Mouse (Mus musculus) limb, embryonic 10.5 days (tissue): ENCODE results near the gene I0C0044D17Rik. TPM values are rescaled to one million over a fixed set of nuclear protein-coding genes. Genes with fewer than 3 reads are reported as not detected.

Experiments used
- DNase-seq: peaks from one replicate; pipeline ENCODE4 v3.0.0-alpha.2; 2017; ENCODE audit warnings: low spot score
- H3K27ac ChIP-seq: fragments of 300-500 bp; sonication (generic); 2 replicates; pipeline ENCODE4 v1.5.1; 2016; ENCODE audit warnings: mild to moderate bottlenecking
- H3K27me3 ChIP-seq: fragments of 300-500 bp; sonication (generic); 2 replicates; pipeline ENCODE4 v1.6.1; 2016; ENCODE audit warnings: low read depth, mild to moderate bottlenecking; ENCODE audit not compliant: poor library complexity, severe bottlenecking
- H3K36me3 ChIP-seq: fragments of 300-500 bp; sonication (generic); 2 replicates; pipeline ENCODE4 v1.6.1; 2016; ENCODE audit warnings: mild to moderate bottlenecking, moderate library complexity
- H3K4me1 ChIP-seq: fragments of 300-500 bp; sonication (generic); 2 replicates; pipeline ENCODE4 v1.6.1; 2016
- H3K4me3 ChIP-seq: fragments of 300-500 bp; sonication (generic); 2 replicates; pipeline ENCODE4 v1.5.1; 2016; ENCODE audit warnings: mild to moderate bottlenecking, moderate library complexity
- H3K9me3 ChIP-seq: fragments of 300-500 bp; sonication (generic); replicated peaks from 2 replicates; pipeline ENCODE4 v1.6.1; 2016; ENCODE audit warnings: mild to moderate bottlenecking
- WGBS: fragments of 180-500 bp; shearing (Covaris S2); methylation state at CpG from one replicate; pipeline ENCODE4 v1.1.7; 2016; 5-methylcytosine and 5-hydroxymethylcytosine counted together
- polyA plus RNA-seq: library from polyadenylated mRNA; unstranded; fragments of >200 nt; fragmentation: Nextera tagmentation; extraction: Ambion mirVana; gene quantifications from 2 replicates; pipeline ENCODE4 v1.2.1, GENCODE M21; 2016

I0C0044D17Rik gene
- polyA plus RNA-seq, 1 experiment from 2014 or later: not detected

GRCm38 (mm10) chr4:98789861-98790311 lies 33.8 kb downstream of the I0C0044D17Rik start:
- 8% methylated on average over 10 of the region's 10 CpGs for WGBS
- peak overlapping the region; percentile 36 for H3K4me3 ChIP-seq
- 0 out of 2 replicates have a peak, but pooled peaks cover 2% of the 10 kb centered on the region for H3K36me3 ChIP-seq
- H3K27ac ChIP-seq: peak overlapping the region; percentile 42; the same call in 1 of the 2 replicates
- peaks cover 46% of the 10 kb centered on the region for H3K4me1 ChIP-seq
- no peaks in the 10 kb centered on the region for H3K9me3 ChIP-seq
- H3K27me3 ChIP-seq: no peaks in the 10 kb centered on the region
- no peak for DNase-seq

GRCm38 (mm10) chr4:98789133-98789765 lies 34.4 kb downstream of the I0C0044D17Rik start:
- 82% methylated on average over 7 of the region's 7 CpGs for WGBS
- peak overlapping the region; percentile 50; the same call in 1 of the 2 replicates for H3K27ac ChIP-seq
- no peak for DNase-seq
- no peaks in the 10 kb centered on the region for H3K9me3 ChIP-seq
- no peaks in the 10 kb centered on the region for H3K27me3 ChIP-seq
- peaks cover 46% of the 10 kb centered on the region for H3K4me1 ChIP-seq
- H3K36me3 ChIP-seq: peaks cover 7% of the 10 kb centered on the region
- H3K4me3 ChIP-seq: peak overlapping the region; percentile 36

- DNase-seq: no peak
- Histone ChIP-seq H3K27me3 (no peaks in the 10 kb centered on the region), H3K4me1 (peaks cover 46% of the 10 kb centered on the region), H3K4me3 (no peak overlapping the region), H3K36me3 (peaks cover 24% of the 10 kb centered on the region), H3K9me3 (no peaks in the 10 kb centered on the region), H3K27ac (no peak overlapping the region)
- WGBS: 24% methylated on average over 3 of the region's 3 CpGs
Observed at GRCm38 (mm10) chr4:98786281-98786680, 37.4 kb downstream of the I0C0044D17Rik start.

- WGBS: 40% methylated on average over 8 of the region's 8 CpGs
- DNase-seq: no peak
Observed at GRCm38 (mm10) chr4:98785851-98786250, 37.8 kb downstream of the I0C0044D17Rik start.

GRCm38 (mm10) chr4:98778219-98778618 lies 45.4 kb downstream of the I0C0044D17Rik start:
- DNase-seq: peak; percentile 37
- 9% methylated on average over 16 of the region's 16 CpGs for WGBS
- no peaks in the 10 kb centered on the region for H3K9me3 ChIP-seq
- peak overlapping the region; percentile 81 for H3K27ac ChIP-seq
- H3K27me3 ChIP-seq: peaks cover 7% of the 10 kb centered on the region; the same call in 1 of the 2 replicates
- peaks cover 51% of the 10 kb centered on the region for H3K4me1 ChIP-seq
- H3K4me3 ChIP-seq: no peak overlapping the region
- peaks cover 39% of the 10 kb centered on the region for H3K36me3 ChIP-seq

More at GRCm38 (mm10) chr4:98785851-98786250, 37.8 kb downstream of the I0C0044D17Rik start:
- H3K36me3 ChIP-seq: peaks cover 24% of the 10 kb centered on the region
- no peaks in the 10 kb centered on the region for H3K27me3 ChIP-seq
- peaks cover 44% of the 10 kb centered on the region for H3K4me1 ChIP-seq
- H3K4me3 ChIP-seq: no peak overlapping the region
- no peaks in the 10 kb centered on the region for H3K9me3 ChIP-seq
- H3K27ac ChIP-seq: no peak overlapping the region

- peak overlapping the region; percentile 81 for H3K27ac ChIP-seq
- no peak for DNase-seq
- 81% methylated on average over 6 of the region's 6 CpGs for WGBS
- peaks cover 41% of the 10 kb centered on the region for H3K36me3 ChIP-seq
- no peaks in the 10 kb centered on the region for H3K9me3 ChIP-seq
- peaks cover 7% of the 10 kb centered on the region; the same call in 1 of the 2 replicates for H3K27me3 ChIP-seq
- 0 out of 2 replicates have a peak overlapping the region, but pooled peaks have one; percentile 6 for H3K4me3 ChIP-seq
- H3K4me1 ChIP-seq: peaks cover 51% of the 10 kb centered on the region
Observed at GRCm38 (mm10) chr4:98777464-98777863, 46.2 kb downstream of the I0C0044D17Rik start.

- H3K4me3 ChIP-seq: peak overlapping the region; percentile 6; the same call in 1 of the 2 replicates
- H3K27me3 ChIP-seq: peaks cover 7% of the 10 kb centered on the region; the same call in 1 of the 2 replicates
- DNase-seq: peak; percentile 52
- 42% methylated on average over 10 of the region's 10 CpGs for WGBS
- H3K36me3 ChIP-seq: peaks cover 45% of the 10 kb centered on the region
- H3K9me3 ChIP-seq: no peaks in the 10 kb centered on the region
- peak overlapping the region; percentile 81 for H3K27ac ChIP-seq
- peaks cover 51% of the 10 kb centered on the region for H3K4me1 ChIP-seq
Observed at GRCm38 (mm10) chr4:98776721-98777427, 46.8 kb downstream of the I0C0044D17Rik start.

GRCm38 (mm10) chr4:98773785-98774184 lies 49.9 kb downstream of the I0C0044D17Rik start:
- peaks cover 58% of the 10 kb centered on the region for H3K36me3 ChIP-seq
- 91% methylated on average over 5 of the region's 5 CpGs for WGBS
- no peak overlapping the region for H3K4me3 ChIP-seq
- DNase-seq: no peak
- H3K27me3 ChIP-seq: no peaks in the 10 kb centered on the region
- peaks cover 28% of the 10 kb centered on the region for H3K4me1 ChIP-seq
- no peaks in the 10 kb centered on the region for H3K9me3 ChIP-seq
- H3K27ac ChIP-seq: no peak overlapping the region

Other genes starting within 250 kb of the I0C0044D17Rik start
- 0.61 TPM in 1 of 2 replicates, not detected in the other for gene L1td1, start 97.1 kb downstream of the I0C0044D17Rik start, polyA plus RNA-seq
- 1.7 and 2.5 TPM in 2 replicates for gene Kank4, start 6.3 kb downstream of the I0C0044D17Rik start, polyA plus RNA-seq
- gene Usp1, start 100.0 kb upstream of the I0C0044D17Rik start, polyA plus RNA-seq: 97.4 and 118 TPM in 2 replicates
- 1.4 and 2.4 TPM in 2 replicates for gene Angptl3, start 207.1 kb upstream of the I0C0044D17Rik start, polyA plus RNA-seq